Mouse (Mus musculus): Measurements from ENCODE around the gene Commd4.
A peak's percentile ranks its signal among the peaks of the same experiment; 100 is the strongest.

The Commd4 gene

GRCm38 (mm10) chr9:57143212-57143611, 14.9 kb downstream of the Commd4 start:
- no peak for ATAC-seq (ENCODE audit: insufficient number of reproducible peaks, low FRiP score, low TSS enrichment)

GRCm38 (mm10) chr9:57141417-57142353, 16.4 kb downstream of the Commd4 start:
- no peak for ATAC-seq (ENCODE audit: insufficient number of reproducible peaks, low FRiP score, low TSS enrichment)

DNA sequence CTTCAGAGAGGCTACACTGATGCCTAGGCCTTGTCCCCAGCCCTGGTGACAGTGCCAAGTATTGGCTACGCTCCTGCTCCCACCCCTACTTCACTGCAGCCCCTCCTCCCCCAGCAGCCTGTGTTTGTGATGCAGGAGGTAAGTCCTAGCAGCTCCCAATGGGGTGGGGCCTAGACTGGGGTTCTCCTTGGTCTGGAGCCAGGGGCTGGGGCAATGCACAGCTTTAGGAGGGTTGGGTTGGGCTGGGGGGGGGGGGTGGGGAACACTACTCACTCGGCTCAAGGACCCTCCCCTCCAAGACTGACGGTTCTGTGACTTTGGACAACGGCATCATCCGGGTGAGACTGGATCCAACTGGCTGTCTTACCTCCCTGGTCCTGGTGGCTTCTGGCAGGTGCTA, 18.6 kb downstream of the Commd4 start:
- no peak for ATAC-seq (ENCODE audit: insufficient number of reproducible peaks, low FRiP score, low TSS enrichment)

- no peak for ATAC-seq (ENCODE audit: insufficient number of reproducible peaks, low FRiP score, low TSS enrichment)
Observed at GRCm38 (mm10) chr9:57139110-57139509, 19.0 kb downstream of the Commd4 start.

DNA sequence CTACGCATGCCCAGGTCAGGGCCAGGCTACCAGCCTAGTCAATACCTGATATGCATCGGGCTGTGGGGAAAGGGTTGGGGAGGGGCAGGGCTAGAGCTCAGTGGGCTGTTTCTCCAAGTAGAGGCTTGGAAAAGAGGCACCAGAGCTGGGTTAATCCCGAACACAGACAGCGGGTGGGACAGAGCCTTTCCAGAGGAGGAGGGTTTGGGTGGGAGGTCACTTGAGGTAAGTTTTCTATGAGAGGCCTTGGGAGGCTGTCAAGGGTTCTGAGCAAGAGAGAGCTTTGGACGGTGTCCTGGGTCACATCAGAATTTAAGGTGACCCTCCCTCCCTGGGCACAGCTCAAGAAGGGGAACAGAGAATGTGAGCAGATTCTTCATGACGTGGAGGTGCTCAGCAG, 19.6 kb downstream of the Commd4 start:
- ATAC-seq (ENCODE audit: insufficient number of reproducible peaks, low FRiP score, low TSS enrichment), result no peak

DNA sequence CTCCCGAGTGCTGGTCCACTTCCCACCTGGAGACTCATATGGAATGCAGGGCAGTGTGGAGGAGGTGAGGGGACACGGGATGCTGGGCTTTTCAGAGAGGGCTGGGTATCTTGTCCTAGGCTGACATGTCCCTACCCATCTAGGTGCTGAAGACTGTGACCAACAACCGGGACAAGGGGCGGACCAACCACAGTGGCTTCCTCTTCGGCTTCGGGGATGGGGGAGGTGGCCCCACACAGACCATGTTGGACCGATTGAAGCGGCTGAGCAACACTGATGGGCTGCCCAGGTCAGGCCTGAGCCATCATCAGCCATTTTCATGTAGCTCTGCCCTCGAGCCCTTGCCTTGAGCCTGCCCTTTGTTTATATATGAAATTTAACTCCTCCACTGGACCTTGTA, 20.4 kb downstream of the Commd4 start:
- no peak for ATAC-seq (ENCODE audit: insufficient number of reproducible peaks, low FRiP score, low TSS enrichment)

DNA sequence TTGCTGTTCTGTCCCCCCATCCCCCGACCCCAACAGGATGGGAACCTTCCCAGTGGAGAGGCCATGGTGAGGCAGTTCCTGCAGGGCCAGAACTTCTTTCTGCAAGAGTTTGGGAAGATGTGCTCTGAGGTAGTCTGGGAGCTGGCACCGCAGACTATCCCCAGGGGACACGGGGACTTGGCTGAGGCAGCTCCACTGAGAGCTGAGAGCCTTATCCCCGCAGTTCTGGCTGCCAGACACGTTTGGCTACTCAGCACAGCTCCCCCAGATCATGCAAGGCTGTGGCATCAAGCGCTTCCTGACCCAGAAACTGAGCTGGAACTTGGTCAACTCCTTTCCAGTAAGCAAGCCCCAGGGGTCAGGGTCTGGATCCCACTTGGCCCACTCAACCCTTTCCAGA, 20.9 kb downstream of the Commd4 start:
- ATAC-seq (ENCODE audit: insufficient number of reproducible peaks, low FRiP score, low TSS enrichment), result no peak

- peak; percentile 88 for ATAC-seq (ENCODE audit: insufficient number of reproducible peaks, low FRiP score, low TSS enrichment)
Observed at GRCm38 (mm10) chr9:57130577-57131433, 27.3 kb downstream of the Commd4 start, which contains the start of gene Man2c1. Gene Man2c1, plus strand, starts transcription at chr9:57130690.

DNA sequence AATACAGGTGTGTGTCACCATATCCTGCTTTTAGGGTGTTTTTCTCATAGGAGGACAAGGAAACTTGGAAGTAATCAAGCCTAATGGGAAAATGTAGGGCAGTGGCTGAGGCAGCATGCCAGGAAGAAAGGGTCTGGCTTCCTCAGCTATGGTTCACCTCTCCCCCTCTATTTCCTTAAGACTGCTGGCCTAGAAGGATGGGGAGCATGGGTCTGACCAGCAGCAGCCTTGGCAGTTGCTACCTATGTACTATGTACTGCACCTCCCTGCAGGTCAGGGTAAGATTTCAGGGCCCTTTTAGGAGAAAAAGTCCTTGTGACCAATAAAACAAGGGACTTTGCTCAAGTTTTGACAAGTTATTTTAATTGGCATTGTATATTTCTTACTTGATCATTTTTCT, 28.5 kb downstream of the Commd4 start:
- no peak for ATAC-seq (ENCODE audit: insufficient number of reproducible peaks, low FRiP score, low TSS enrichment)

DNA sequence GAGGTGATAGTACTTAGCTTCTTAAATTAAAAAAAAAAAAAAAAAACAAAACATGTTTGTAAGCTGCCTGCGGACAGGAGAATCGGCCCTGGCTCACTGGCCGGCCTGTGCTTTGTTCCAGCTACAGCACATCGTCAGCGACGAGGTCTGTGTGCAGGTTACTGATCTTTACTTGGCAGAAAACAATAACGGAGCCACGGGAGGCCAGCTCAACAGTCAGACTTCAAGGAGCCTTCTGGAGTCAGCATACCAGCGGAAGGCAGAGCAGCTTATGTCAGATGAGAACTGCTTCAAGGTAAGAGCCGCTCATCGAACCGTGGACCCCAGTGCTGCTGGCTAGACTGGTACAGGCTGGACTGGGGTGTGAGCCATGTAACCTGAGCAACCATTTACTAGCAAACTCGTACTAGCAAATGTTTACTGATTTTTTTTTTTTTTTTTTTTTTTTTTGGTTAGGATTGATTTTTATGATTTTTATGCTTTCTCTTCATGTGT, 40.8 kb downstream of the Commd4 start:
- no peak for ATAC-seq (ENCODE audit: insufficient number of reproducible peaks, low FRiP score, low TSS enrichment)
